Mouse (Mus musculus): ENCODE measurements around the gene Cideb. TPM values are rescaled to one million over a fixed set of nuclear protein-coding genes. Genes with fewer than 3 reads are reported as not detected.

The Cideb gene
- polyA plus RNA-seq, 1 experiment from 2014 or later: 0.58 TPM

DNA sequence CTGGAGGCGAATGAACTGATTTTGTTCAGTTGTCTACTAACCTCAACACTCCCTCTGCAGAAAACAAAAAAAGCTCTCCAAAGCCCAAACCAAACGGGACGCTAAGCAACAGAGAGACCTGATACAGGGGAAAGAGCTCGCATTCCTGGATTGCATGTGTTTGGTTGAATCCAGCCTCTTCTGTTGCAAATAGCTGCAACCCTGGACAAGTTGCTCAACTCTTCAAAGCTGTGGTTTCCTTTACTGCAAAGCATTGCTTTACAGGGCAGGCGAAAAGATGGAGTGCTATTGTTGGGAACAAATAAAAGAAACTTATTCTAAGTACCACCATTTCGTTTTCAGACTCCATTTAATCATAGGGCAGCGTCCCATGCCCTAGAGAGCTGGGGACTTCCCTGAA, 23.4 kb downstream of the Cideb start:
- Histone ChIP-seq H3K27me3 (no peaks in the 10 kb centered on the region), H3K9ac (no peak overlapping the region), H3K4me2 (no peak overlapping the region), H3K27ac (no peak overlapping the region), H3K4me3 (no peak overlapping the region), H3K36me3 (peaks cover 16% of the 10 kb centered on the region), H3K9me3 (no peaks in the 10 kb centered on the region), H3K4me1 (no peaks in the 10 kb centered on the region)
- WGBS: 71% methylated on average over 7 of the region's 7 CpGs
- no peak for ATAC-seq (ENCODE audit: insufficient number of reproducible peaks, low FRiP score, low TSS enrichment, low read depth)

DNA sequence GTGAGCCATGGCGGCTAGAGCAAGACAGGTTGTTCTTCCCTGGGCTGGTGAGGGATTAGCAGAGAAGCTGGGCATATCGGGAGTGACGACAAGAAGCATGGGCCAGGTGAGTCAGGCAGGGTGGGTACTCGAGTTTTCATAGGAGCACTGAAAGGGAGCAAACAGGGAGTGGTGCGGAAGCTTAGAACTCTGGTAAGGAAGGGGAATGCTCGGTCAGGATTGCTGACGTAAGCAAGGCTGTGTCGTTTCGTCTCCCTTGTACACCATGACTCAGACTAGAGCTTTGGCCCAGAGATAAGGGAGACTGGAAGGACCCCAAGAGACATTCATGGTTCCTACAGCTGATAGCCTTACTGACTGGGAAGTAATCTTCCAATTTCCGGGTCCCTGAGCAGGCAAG, 24.4 kb downstream of the Cideb start:
- peaks cover 6% of the 10 kb centered on the region for H3K36me3 ChIP-seq
- no peaks in the 10 kb centered on the region for H3K4me1 ChIP-seq
- no peak overlapping the region for H3K9ac ChIP-seq
- no peak for ATAC-seq (ENCODE audit: insufficient number of reproducible peaks, low FRiP score, low TSS enrichment, low read depth)
- no peaks in the 10 kb centered on the region for H3K27me3 ChIP-seq
- WGBS: 69% methylated on average over 10 of the region's 10 CpGs
- H3K27ac ChIP-seq: no peak overlapping the region
- no peak overlapping the region for H3K4me2 ChIP-seq
- H3K9me3 ChIP-seq: no peaks in the 10 kb centered on the region
- no peak overlapping the region for H3K4me3 ChIP-seq

DNA sequence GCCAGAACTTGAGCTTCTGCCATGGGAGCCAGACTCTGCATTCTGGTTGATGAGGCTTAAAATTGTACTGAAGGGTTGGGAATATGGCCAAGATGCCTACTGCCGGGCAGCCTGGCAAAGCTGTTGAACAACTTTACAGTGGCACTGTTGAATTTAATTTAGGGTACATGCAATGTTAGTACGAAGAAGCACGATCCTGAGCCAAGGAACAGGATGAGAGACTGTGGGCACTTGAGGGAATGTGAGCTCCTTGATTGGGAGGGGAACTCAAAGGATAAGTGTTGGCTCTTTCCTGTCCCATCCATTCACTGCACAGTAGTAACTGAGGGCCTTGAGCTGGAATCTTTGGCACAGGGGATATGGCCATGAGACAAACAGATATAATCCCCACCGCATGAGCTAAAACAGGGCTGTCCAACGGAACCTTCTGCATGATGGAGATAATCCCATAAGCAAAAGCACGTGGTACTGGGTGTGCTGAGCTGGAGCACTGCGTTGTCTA, 27.7 kb downstream of the Cideb start:
- WGBS: 77% methylated on average over 7 of the region's 7 CpGs
- H3K9ac ChIP-seq: no peak overlapping the region

DNA sequence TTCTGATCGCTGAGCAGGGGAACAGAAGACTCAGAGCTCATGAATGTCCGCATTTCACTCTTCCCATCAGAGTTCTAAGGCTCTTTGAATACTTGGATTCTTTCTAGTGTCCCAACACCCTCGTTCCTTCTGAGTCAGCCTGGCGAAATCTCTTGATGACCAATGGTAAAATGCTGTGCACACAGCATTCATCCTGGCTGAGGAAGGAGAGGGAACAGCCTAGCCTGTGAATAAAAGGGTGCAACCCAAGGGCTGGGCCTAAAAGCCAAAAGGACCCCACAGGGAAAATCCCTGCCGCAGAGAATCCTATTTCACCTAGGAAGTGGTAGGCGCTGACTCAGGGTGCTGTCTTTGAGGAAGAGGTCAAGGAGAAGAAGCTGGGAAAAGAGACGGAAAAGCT, 28.1 kb downstream of the Cideb start:
- no peak overlapping the region for H3K4me3 ChIP-seq
- H3K9me3 ChIP-seq: no peaks in the 10 kb centered on the region
- H3K9ac ChIP-seq: no peak overlapping the region
- H3K27me3 ChIP-seq: no peaks in the 10 kb centered on the region
- 83% methylated on average over 7 of the region's 7 CpGs for WGBS
- no peaks in the 10 kb centered on the region for H3K36me3 ChIP-seq
- H3K4me1 ChIP-seq: no peaks in the 10 kb centered on the region
- no peak overlapping the region for H3K27ac ChIP-seq
- ATAC-seq (ENCODE audit: insufficient number of reproducible peaks, low FRiP score, low TSS enrichment, low read depth): no peak
- H3K4me2 ChIP-seq: no peak overlapping the region

More for the DNA sequence above, 27.7 kb downstream of the Cideb start:
- Histone ChIP-seq H3K4me2 (no peak overlapping the region), H3K27ac (no peak overlapping the region), H3K4me1 (no peaks in the 10 kb centered on the region), H3K4me3 (no peak overlapping the region), H3K9me3 (no peaks in the 10 kb centered on the region), H3K27me3 (no peaks in the 10 kb centered on the region), H3K36me3 (no peaks in the 10 kb centered on the region)
- no peak for ATAC-seq (ENCODE audit: insufficient number of reproducible peaks, low FRiP score, low TSS enrichment, low read depth)

DNA sequence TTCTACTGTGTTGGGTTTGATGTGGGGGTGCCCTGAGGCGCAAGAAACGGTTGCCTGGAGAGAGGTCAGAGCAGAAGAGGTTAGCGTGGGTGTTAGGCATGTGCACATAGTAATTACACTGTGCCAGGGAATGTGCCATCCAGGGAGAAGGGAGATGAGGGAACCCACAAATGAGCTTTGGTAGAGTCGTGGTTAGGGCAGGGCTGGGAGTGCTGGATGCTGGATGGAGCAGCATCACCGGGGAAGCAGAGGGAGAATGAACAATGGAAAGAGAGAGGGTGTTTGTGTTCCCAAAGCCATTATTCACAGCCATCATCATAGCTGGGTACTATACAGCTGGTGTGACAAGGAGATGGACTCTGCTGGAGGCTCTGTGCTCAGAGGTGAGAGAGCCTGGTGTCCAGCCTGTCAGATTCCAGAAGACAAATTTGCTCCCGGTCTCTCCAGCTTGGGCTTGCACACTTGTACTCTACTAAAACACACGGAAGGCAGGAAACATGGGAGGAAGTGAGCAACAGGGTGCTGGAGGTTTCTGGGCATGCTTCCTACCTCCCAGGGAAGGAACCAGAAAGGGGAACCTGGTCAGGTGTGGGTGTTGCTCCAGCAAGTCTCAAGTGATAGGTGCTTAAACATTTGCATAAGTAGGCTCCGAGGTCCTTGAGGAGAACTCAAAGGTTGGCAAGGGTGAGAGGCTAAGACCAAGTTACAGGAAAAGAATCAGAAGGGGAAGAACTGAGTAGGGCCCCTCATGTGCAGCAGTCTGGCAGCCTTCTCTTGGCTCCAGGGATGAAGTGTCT, 30.2 kb downstream of the Cideb start:
- no peaks in the 10 kb centered on the region for H3K36me3 ChIP-seq
- H3K27me3 ChIP-seq: no peaks in the 10 kb centered on the region
- ATAC-seq (ENCODE audit: insufficient number of reproducible peaks, low FRiP score, low TSS enrichment, low read depth): no peak
- no peak overlapping the region for H3K4me3 ChIP-seq
- no peaks in the 10 kb centered on the region for H3K9me3 ChIP-seq
- no peak overlapping the region for H3K4me2 ChIP-seq
- no peak overlapping the region for H3K27ac ChIP-seq
- 68% methylated on average over 8 of the region's 8 CpGs for WGBS
- H3K4me1 ChIP-seq: no peaks in the 10 kb centered on the region
- H3K9ac ChIP-seq: no peak overlapping the region

DNA sequence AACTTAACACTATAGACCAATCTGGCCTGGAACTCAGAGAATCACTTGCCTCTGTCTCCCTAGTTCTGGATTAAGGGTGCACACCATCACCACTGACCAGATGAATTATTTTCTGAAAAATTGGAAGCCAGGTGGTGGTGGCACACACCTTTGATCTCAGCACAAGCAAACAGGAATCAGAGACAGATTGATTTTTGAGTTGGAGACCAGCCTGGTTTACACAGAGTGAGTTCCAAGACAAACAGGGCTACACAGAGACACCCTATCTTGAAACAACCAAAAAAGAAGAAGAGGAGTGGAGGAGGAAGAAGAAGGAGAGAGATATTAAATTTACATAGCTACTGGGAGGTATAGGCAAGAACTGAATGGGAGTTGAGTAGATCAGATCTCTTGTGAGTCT, 32.0 kb downstream of the Cideb start:
- no peak overlapping the region for H3K9ac ChIP-seq
- H3K4me3 ChIP-seq: no peak overlapping the region
- no peaks in the 10 kb centered on the region for H3K36me3 ChIP-seq
- H3K27ac ChIP-seq: no peak overlapping the region
- no peaks in the 10 kb centered on the region for H3K27me3 ChIP-seq
- H3K4me2 ChIP-seq: no peak overlapping the region
- H3K9me3 ChIP-seq: no peaks in the 10 kb centered on the region
- ATAC-seq (ENCODE audit: insufficient number of reproducible peaks, low FRiP score, low TSS enrichment, low read depth): no peak
- 0 out of 2 replicates have a peak, but pooled peaks cover 3% of the 10 kb centered on the region for H3K4me1 ChIP-seq

DNA sequence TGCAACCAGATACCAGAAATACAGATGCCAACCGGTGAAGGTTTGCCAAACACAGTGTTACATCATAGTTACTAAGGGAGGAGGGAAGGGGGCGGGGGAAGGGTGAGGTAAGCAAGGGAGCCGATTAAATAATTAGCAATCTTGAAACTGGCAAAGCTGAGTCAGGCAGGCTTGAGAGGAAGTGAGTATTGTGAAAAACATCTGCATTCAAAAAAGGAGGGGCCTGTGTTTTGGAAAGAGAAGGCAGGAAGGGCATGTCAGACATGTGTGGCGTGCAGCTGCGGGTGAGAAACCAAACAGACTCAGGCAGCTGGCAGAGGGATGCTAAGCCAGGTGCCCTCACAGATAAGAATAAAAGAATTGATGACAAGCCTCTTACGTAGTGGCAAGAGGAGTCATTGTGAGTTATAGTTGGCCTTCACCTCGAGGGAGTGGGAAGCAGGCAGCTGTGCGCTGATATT, 33.8 kb downstream of the Cideb start:
- Histone ChIP-seq H3K9ac (no peak overlapping the region), H3K4me1 (0 out of 2 replicates have a peak, but pooled peaks cover 10% of the 10 kb centered on the region), H3K9me3 (no peaks in the 10 kb centered on the region), H3K4me2 (no peak overlapping the region), H3K27me3 (no peaks in the 10 kb centered on the region), H3K4me3 (no peak overlapping the region), H3K27ac (no peak overlapping the region), H3K36me3 (peaks cover 5% of the 10 kb centered on the region)
- ATAC-seq (ENCODE audit: insufficient number of reproducible peaks, low FRiP score, low TSS enrichment, low read depth): no peak
- WGBS: 55% methylated on average over 8 of the region's 8 CpGs

DNA sequence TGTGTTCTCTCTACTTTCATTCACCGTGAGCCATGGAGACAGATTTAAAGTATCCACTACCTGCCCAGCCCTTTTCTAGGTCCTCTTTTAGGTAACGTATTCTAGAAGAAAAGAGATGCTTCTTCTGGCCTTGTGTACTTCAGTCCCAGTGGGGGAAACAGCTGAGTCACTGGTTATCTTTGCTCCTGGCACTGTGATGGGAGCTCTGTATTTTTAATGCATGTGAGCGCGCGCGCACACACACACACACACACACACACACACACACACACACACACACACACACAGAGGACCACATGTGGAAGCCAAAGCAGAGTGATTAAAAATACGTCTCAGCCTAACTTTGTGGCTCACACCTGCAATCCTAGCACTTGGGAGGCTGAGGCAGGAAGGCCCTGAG, 34.8 kb downstream of the Cideb start:
- H3K9me3 ChIP-seq: no peaks in the 10 kb centered on the region
- 92% methylated on average over 7 of the region's 7 CpGs for WGBS

DNA sequence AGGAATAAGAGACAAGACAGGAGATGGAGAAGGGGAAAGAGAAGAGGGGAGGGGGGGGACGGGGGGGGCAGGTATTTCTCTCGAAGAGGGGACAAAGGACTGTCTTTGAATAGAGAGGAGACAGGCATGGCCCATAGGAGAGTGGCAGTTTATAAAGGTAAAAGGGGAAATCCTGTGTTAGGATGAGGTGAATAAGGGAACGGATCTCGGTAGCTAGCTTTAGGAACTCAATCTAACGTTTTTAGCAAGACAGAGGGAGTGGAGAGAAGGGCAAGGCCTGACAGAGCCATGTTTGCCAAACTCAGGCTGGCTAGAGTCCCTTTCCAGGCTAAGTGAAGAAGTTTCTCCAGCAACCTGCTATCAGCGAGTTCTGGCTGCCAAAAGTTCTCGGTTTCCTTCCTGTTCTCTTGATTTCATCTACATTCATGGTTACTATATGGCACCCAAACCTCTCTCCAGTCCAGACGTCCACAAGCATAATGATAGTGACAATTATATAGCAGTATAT, 35.8 kb downstream of the Cideb start:
- Histone ChIP-seq H3K27me3 (no peaks in the 10 kb centered on the region), H3K36me3 (peaks cover 20% of the 10 kb centered on the region), H3K27ac (no peak overlapping the region), H3K4me3 (peak overlapping the region; percentile 89), H3K9me3 (no peaks in the 10 kb centered on the region), H3K4me1 (0 out of 2 replicates have a peak, but pooled peaks cover 10% of the 10 kb centered on the region), H3K4me2 (peak overlapping the region; percentile 70), H3K9ac (no peak overlapping the region)
- ATAC-seq (ENCODE audit: insufficient number of reproducible peaks, low FRiP score, low TSS enrichment, low read depth): no peak
- 47% methylated on average over 8 of the region's 8 CpGs for WGBS

More for the DNA sequence above, 34.8 kb downstream of the Cideb start:
- ATAC-seq (ENCODE audit: insufficient number of reproducible peaks, low FRiP score, low TSS enrichment, low read depth): no peak
- no peaks in the 10 kb centered on the region for H3K27me3 ChIP-seq
- no peak overlapping the region for H3K9ac ChIP-seq
- no peak overlapping the region for H3K4me3 ChIP-seq
- H3K36me3 ChIP-seq: peaks cover 14% of the 10 kb centered on the region
- H3K4me2 ChIP-seq: no peak overlapping the region
- H3K27ac ChIP-seq: no peak overlapping the region
- 0 out of 2 replicates have a peak, but pooled peaks cover 10% of the 10 kb centered on the region for H3K4me1 ChIP-seq

DNA sequence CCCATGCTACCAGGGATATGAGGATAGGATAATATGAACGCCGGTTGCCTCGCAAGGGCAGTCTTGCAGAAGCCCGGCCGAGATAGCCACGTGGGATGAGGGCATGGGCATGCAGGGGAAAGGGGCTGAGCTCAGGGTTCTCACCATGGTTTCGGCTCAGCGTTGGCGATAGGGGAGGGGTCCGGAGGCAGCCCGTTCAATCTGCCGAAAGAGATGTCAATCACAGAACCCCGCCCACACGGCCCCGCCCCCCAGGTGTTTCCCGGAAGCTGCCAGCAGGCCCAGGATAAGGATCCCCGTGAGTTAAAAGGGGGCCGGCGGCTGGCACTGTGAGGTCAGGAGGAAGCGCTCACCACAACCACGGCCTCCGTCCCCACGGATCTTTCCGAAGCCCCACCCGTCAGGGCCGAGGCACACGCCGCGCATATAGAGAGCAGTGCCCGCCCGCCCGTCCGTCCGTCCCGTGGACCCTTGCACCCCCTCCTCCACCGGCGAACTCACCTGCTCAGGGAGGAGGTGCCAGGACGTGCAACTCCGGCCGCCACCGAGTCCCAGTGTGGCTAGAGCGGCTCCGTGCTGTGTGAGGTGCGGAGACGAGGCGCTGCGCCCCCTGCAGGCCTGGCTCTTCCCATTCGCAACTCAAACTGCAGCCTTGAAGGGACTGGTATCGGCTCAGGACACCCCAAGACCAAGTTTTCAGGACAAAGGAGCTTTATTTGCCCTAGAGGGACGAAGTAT, 36.4 kb downstream of the Cideb start, which contains the start of gene Rabggta:
Gene Rabggta (minus strand): TSS at position 564 of the 738 bp plus-strand sequence.
- WGBS: under 1% methylated on average over 50 of the region's 50 CpGs
- H3K27me3 ChIP-seq: no peaks in the 10 kb centered on the region
- peaks cover 27% of the 10 kb centered on the region for H3K36me3 ChIP-seq
- H3K9me3 ChIP-seq: no peaks in the 10 kb centered on the region
- 0 out of 2 replicates have a peak, but pooled peaks cover 10% of the 10 kb centered on the region for H3K4me1 ChIP-seq
- H3K4me3 ChIP-seq: peak within 1 kb of the TSS; percentile 89
- peak within 1 kb of the TSS; percentile 85 for H3K27ac ChIP-seq
- peak within 1 kb of the TSS; percentile 70 for H3K9ac ChIP-seq
- peak; percentile 94 for ATAC-seq (ENCODE audit: insufficient number of reproducible peaks, low FRiP score, low TSS enrichment, low read depth)
- H3K4me2 ChIP-seq: peak within 1 kb of the TSS; percentile 70

DNA sequence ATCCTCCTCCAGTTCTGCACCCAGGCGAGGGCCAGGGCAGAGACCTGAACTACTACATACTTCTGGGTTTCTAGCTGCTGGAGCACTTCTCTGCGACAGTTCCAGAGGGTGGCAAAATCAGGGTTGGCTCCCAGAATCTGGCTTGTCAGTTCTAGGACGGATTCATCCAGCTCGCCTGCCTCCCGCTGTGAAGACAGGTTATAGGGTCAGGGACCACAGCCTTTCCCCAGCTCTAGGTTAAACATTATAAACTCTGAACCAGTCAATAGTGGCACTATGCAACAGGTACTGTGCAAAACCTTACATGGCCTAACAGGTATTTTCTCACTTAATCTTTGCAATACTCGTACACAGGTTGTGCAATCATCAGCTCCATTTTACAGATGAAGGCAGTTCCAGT, 37.2 kb downstream of the Cideb start:
- WGBS: 74% methylated on average over 6 of the region's 6 CpGs
- Histone ChIP-seq H3K9ac (peak overlapping the region; percentile 70; the same call in 1 of the 2 replicates), H3K4me3 (peak overlapping the region; percentile 89), H3K4me1 (0 out of 2 replicates have a peak, but pooled peaks cover 10% of the 10 kb centered on the region), H3K9me3 (no peaks in the 10 kb centered on the region), H3K36me3 (peaks cover 31% of the 10 kb centered on the region), H3K4me2 (peak overlapping the region; percentile 70), H3K27ac (peak overlapping the region; percentile 85; the same call in 1 of the 2 replicates), H3K27me3 (no peaks in the 10 kb centered on the region)
- ATAC-seq (ENCODE audit: insufficient number of reproducible peaks, low FRiP score, low TSS enrichment, low read depth): no peak
